Mouse (Mus musculus) C2C12 (cell line): ENCODE measurements around the gene Prok2. TPM values are rescaled to one million over a fixed set of nuclear protein-coding genes. Genes with fewer than 3 reads are reported as not detected.

ENCODE experiments used
- H3K27me3 ChIP-seq: one replicate; pipeline ENCODE4 v1.6.1; 2011; ENCODE audit not compliant: control insufficient read depth, insufficient read depth, insufficient read length
- H3K36me3 ChIP-seq: one replicate; pipeline ENCODE4 v1.6.1; 2011; ENCODE audit not compliant: control insufficient read depth, insufficient read depth
- H3K4me3 ChIP-seq: one replicate; pipeline ENCODE4 v1.5.1; 2011; ENCODE audit warnings: mild to moderate bottlenecking, control low read depth; ENCODE audit not compliant: poor library complexity, insufficient read depth, severe bottlenecking
- H3K79me2 ChIP-seq: one replicate; pipeline ENCODE4 v1.6.1; 2011; ENCODE audit not compliant: control insufficient read depth, insufficient read depth
- H3K79me3 ChIP-seq: one replicate; pipeline ENCODE4 v1.6.1; 2011; ENCODE audit warnings: low read depth, control low read depth
- H3ac ChIP-seq: one replicate; pipeline ENCODE3; 2011; ENCODE audit warnings: low read depth; ENCODE audit not compliant: control insufficient read depth, insufficient read length
- CEBPB ChIP-seq: IDR thresholded peaks from one replicate; pipeline ENCODE4 v1.6.1; 2011; ENCODE audit warnings: low read depth, mild to moderate bottlenecking, control low read depth, moderate library complexity
- CTCF ChIP-seq: IDR thresholded peaks from one replicate; pipeline ENCODE4 v1.5.1; 2011; ENCODE audit not compliant: control insufficient read depth, insufficient read depth, insufficient read length
- FOSL1 ChIP-seq: IDR thresholded peaks from one replicate; pipeline ENCODE4 v1.8.0; 2011; ENCODE audit warnings: mild to moderate bottlenecking, low read length; ENCODE audit not compliant: poor library complexity, insufficient read depth, severe bottlenecking
- MAX ChIP-seq: IDR thresholded peaks from one replicate; pipeline ENCODE4 v1.6.1; 2011; ENCODE audit warnings: mild to moderate bottlenecking, control low read depth
- MYOD1 ChIP-seq: IDR thresholded peaks from one replicate; pipeline ENCODE4 v1.6.1; 2011; ENCODE audit warnings: low read depth; ENCODE audit not compliant: control insufficient read depth, insufficient read length
- MYOG ChIP-seq: IDR thresholded peaks from one replicate; pipeline ENCODE4 v1.6.1; 2011; ENCODE audit not compliant: control insufficient read depth, insufficient read length; ENCODE audit errors: extremely low read depth
- USF1 ChIP-seq: IDR thresholded peaks from one replicate; pipeline ENCODE4 v1.6.1; 2011; ENCODE audit warnings: low read depth, mild to moderate bottlenecking, control low read depth, moderate library complexity
- polyA plus RNA-seq: library from polyadenylated mRNA; unstranded; fragments of >200 nt; fragmentation: generic; extraction: Trizol; gene quantifications from one replicate; pipeline ENCODE4 v1.2.1, GENCODE M21; 2012; ENCODE audit warnings: missing spikeins

Prok2 gene
- polyA plus RNA-seq, 1 experiment: not detected

- Histone ChIP-seq H3ac (no peak overlapping the region), H3K36me3 (no peaks in the 10 kb centered on the region), H3K79me2 (no peaks in the 10 kb centered on the region), H3K79me3 (no peaks in the 10 kb centered on the region), H3K27me3 (peaks cover 60% of the 10 kb centered on the region), H3K4me3 (no peak overlapping the region)
- TF ChIP-seq USF1 (no peak), MAX (no peak), FOSL1 (no peak), CEBPB (no peak), MYOG (no peak), CTCF (no peak)
These were observed 34.5 kb downstream of the Prok2 start for GRCm38 (mm10) chr6:99691666-99692205.

GRCm38 (mm10) chr6:99688513-99688912 is 37.7 kb downstream of the Prok2 start:
- TF ChIP-seq FOSL1 (no peak), MYOD1 (no peak), MAX (no peak), CEBPB (no peak), MYOG (no peak), USF1 (no peak), CTCF (no peak)
- H3K79me2 ChIP-seq: no peaks in the 10 kb centered on the region

GRCm38 (mm10) chr6:99684899-99685298 is 41.3 kb downstream of the Prok2 start:
- H3K79me3 ChIP-seq: no peaks in the 10 kb centered on the region
- peaks cover 15% of the 10 kb centered on the region for H3K27me3 ChIP-seq
- no peak overlapping the region for H3K4me3 ChIP-seq
- no peak overlapping the region for H3ac ChIP-seq
- H3K36me3 ChIP-seq: no peaks in the 10 kb centered on the region
- TF ChIP-seq MAX (no peak), CEBPB (no peak), MYOG (no peak)
- H3K79me2 ChIP-seq: no peaks in the 10 kb centered on the region

More at GRCm38 (mm10) chr6:99688513-99688912, 37.7 kb downstream of the Prok2 start:
- Histone ChIP-seq H3K27me3 (peaks cover 39% of the 10 kb centered on the region), H3ac (no peak overlapping the region), H3K36me3 (no peaks in the 10 kb centered on the region), H3K4me3 (no peak overlapping the region), H3K79me3 (no peaks in the 10 kb centered on the region)

DNA sequence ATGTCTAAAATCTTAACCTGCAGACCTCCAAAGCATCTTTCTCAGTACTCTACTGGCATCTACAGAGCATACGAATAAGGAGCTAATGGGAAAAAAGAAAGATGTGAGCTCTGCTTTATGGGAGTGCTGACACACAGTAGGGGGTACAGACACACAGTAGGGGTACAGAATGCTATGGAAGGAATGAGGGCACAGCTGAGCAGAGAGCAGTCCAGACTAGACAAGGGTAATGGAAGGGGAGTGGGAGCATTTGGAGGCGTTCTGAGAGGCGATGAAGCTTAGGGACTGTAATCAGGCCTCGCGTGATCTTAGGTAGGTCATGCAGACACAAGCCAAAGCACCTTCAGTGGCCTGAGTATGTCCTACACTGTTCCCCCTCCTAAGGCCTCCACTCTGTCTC is 42.2 kb downstream of the Prok2 start:
- Histone ChIP-seq H3K4me3 (no peak overlapping the region), H3K27me3 (peaks cover 16% of the 10 kb centered on the region), H3K79me3 (no peaks in the 10 kb centered on the region), H3ac (no peak overlapping the region), H3K36me3 (no peaks in the 10 kb centered on the region), H3K79me2 (no peaks in the 10 kb centered on the region)
- TF ChIP-seq MYOG: no peak
- TF ChIP-seq CTCF: no peak
- no peak for TF ChIP-seq FOSL1
- no peak for TF ChIP-seq CEBPB
- TF ChIP-seq MAX: no peak
- no peak for TF ChIP-seq USF1
- no peak for TF ChIP-seq MYOD1

GRCm38 (mm10) chr6:99678108-99678507 is 48.1 kb downstream of the Prok2 start:
- no peaks in the 10 kb centered on the region for H3K79me2 ChIP-seq
- no peaks in the 10 kb centered on the region for H3K79me3 ChIP-seq
- TF ChIP-seq MYOD1 (no peak), CEBPB (no peak), FOSL1 (no peak), MAX (no peak), USF1 (no peak), MYOG (no peak), CTCF (no peak)
- H3ac ChIP-seq: no peak overlapping the region
- peaks cover 34% of the 10 kb centered on the region for H3K27me3 ChIP-seq
- no peaks in the 10 kb centered on the region for H3K36me3 ChIP-seq
- H3K4me3 ChIP-seq: no peak overlapping the region

- Histone ChIP-seq H3K79me2 (no peaks in the 10 kb centered on the region), H3ac (no peak overlapping the region), H3K36me3 (no peaks in the 10 kb centered on the region), H3K79me3 (no peaks in the 10 kb centered on the region), H3K4me3 (no peak overlapping the region), H3K27me3 (peaks cover 32% of the 10 kb centered on the region)
- no peak for TF ChIP-seq FOSL1
- TF ChIP-seq CEBPB: no peak
- TF ChIP-seq MAX: no peak
- TF ChIP-seq MYOG: no peak
- TF ChIP-seq USF1: no peak
These were observed 48.9 kb downstream of the Prok2 start for GRCm38 (mm10) chr6:99677325-99677724.
